23 mouse cellular contexts compared by ENCODE assay signal in genomic region chr13:10253049-10253448, GRCm38 (mm10).
DNase-seq lines count a peak whose midpoint lies in the region; ATAC-seq and TF ChIP-seq lines count a peak whose summit lies in the region.
"Had no signal": no experiment of that assay in that cellular context is flagged by ENCODE, and none has a peak within 500 bp of the region (broad histone marks: within the 10 kb centered on the region; RNA-seq: fewer than 3 reads in every experiment).

No protein-coding gene starts in this region.

- H3K9ac ChIP-seq in liver, embryonic 12.5 days = no peak overlapping the region
- no peak overlapping the region for H3K9ac ChIP-seq in liver, embryonic 11.5 days (ENCODE audit: low read depth, low read length)
- H3K9ac ChIP-seq in forebrain, postnatal 0 days = no peak overlapping the region
- no peak overlapping the region for H3K9ac ChIP-seq in intestine, postnatal 0 days (ENCODE audit: low read depth, low read length)
- H3K9ac ChIP-seq: forebrain, embryonic 12.5 days; limb, embryonic 15.5 days; midbrain, embryonic 13.5 days; neural tube, embryonic 13.5 days had no signal

- H3K27ac ChIP-seq in liver, embryonic 12.5 days = no peak overlapping the region
- H3K27ac ChIP-seq in liver, embryonic 11.5 days (ENCODE audit: low read depth, low read length) = no peak overlapping the region
- no peak overlapping the region for H3K27ac ChIP-seq in forebrain, postnatal 0 days (ENCODE audit: low read depth, low read length)
- H3K27ac ChIP-seq in intestine, postnatal 0 days (ENCODE audit: low read depth, low read length) = no peak overlapping the region
- H3K27ac ChIP-seq: embryonic facial prominence, embryonic 10.5 days; forebrain, embryonic 12.5 days; layer of hippocampus, adult 2 months; limb, embryonic 15.5 days; midbrain, embryonic 13.5 days; neural tube, embryonic 13.5 days had no signal

- no peaks in the 10 kb centered on the region for H3K27me3 ChIP-seq in liver, embryonic 12.5 days (replicated peaks)
- H3K27me3 ChIP-seq in liver, embryonic 11.5 days (replicated peaks; ENCODE audit: control insufficient read depth, insufficient read depth, low read length) = no peaks in the 10 kb centered on the region
- H3K27me3 ChIP-seq in forebrain, postnatal 0 days (ENCODE audit: insufficient read depth, low read length) = no peaks in the 10 kb centered on the region
- no peaks in the 10 kb centered on the region for H3K27me3 ChIP-seq in intestine, postnatal 0 days (replicated peaks; ENCODE audit: control insufficient read depth, insufficient read depth, low read length)
- H3K27me3 ChIP-seq: forebrain, embryonic 12.5 days; limb, embryonic 15.5 days; midbrain, embryonic 13.5 days; neural tube, embryonic 13.5 days; Patski had no signal

- H3K9me3 ChIP-seq in liver, embryonic 12.5 days (replicated peaks) = no peaks in the 10 kb centered on the region
- no peaks in the 10 kb centered on the region for H3K9me3 ChIP-seq in liver, embryonic 11.5 days (ENCODE audit: control insufficient read depth, low read length)
- H3K9me3 ChIP-seq in forebrain, postnatal 0 days (ENCODE audit: low read length) = no peaks in the 10 kb centered on the region
- H3K9me3 ChIP-seq in intestine, postnatal 0 days (ENCODE audit: control insufficient read depth) = no peaks in the 10 kb centered on the region
- H3K9me3 ChIP-seq: embryonic facial prominence, embryonic 10.5 days; forebrain, embryonic 12.5 days; limb, embryonic 15.5 days; midbrain, embryonic 13.5 days; neural tube, embryonic 13.5 days had no signal

- no peak for DNase-seq in liver, embryonic 11.5 days (ENCODE audit: low spot score)
- peak; percentile 5 to 13 for DNase-seq in B cell, adult 2 months
- DNase-seq in forebrain, postnatal 0 days = no peak
- DNase-seq: adrenal gland, postnatal 14 days; cerebellum, adult 11 months; cerebellum, postnatal 25 days; gastrocnemius, postnatal 25 days; kidney, adult 18-20 months; kidney, postnatal 10 days; lung, postnatal 4 days; thymus, postnatal 36 days had no signal

- no peak overlapping the region for H3K4me3 ChIP-seq in liver, embryonic 12.5 days
- no peak overlapping the region for H3K4me3 ChIP-seq in liver, embryonic 11.5 days (ENCODE audit: low read depth, low read length)
- no peak overlapping the region for H3K4me3 ChIP-seq in forebrain, postnatal 0 days (ENCODE audit: low read depth, low read length)
- H3K4me3 ChIP-seq in intestine, postnatal 0 days (ENCODE audit: low read depth, low read length) = no peak overlapping the region
- H3K4me3 ChIP-seq: embryonic facial prominence, embryonic 10.5 days; forebrain, embryonic 12.5 days; layer of hippocampus, adult 2 months; limb, embryonic 15.5 days; midbrain, embryonic 13.5 days; neural tube, embryonic 13.5 days had no signal

- 0 out of 2 replicates have a peak, but pooled peaks have one; percentile 15 for ATAC-seq in liver, embryonic 12.5 days
- ATAC-seq in liver, embryonic 11.5 days (replicated peaks; ENCODE audit: low FRiP score) = no peak
- ATAC-seq in common myeloid progenitor, adult 5-6 weeks (replicated peaks; ENCODE audit: low read depth, poor library complexity, severe bottlenecking) = peak; percentile 98
- ATAC-seq in monocyte, adult 5-6 weeks (replicated peaks; ENCODE audit: insufficient number of reproducible peaks, low FRiP score, low TSS enrichment, poor library complexity, severe bottlenecking) = peak; percentile 97
- ATAC-seq in forebrain, postnatal 0 days = no peak
- ATAC-seq in intestine, postnatal 0 days = no peak
- ATAC-seq: activated CD4-positive, CD25-positive, alpha-beta regulatory T cell, adult 4 months; midbrain, embryonic 13.5 days; Patski had no signal

- H3K36me3 ChIP-seq in liver, embryonic 12.5 days = no peaks in the 10 kb centered on the region
- H3K36me3 ChIP-seq in liver, embryonic 11.5 days (ENCODE audit: control insufficient read depth, insufficient read depth, low read length) = no peaks in the 10 kb centered on the region
- H3K36me3 ChIP-seq in forebrain, postnatal 0 days (ENCODE audit: insufficient read depth) = no peaks in the 10 kb centered on the region
- H3K36me3 ChIP-seq in intestine, postnatal 0 days (ENCODE audit: control insufficient read depth, insufficient read depth) = no peaks in the 10 kb centered on the region
- H3K36me3 ChIP-seq: embryonic facial prominence, embryonic 10.5 days; forebrain, embryonic 12.5 days; limb, embryonic 15.5 days; midbrain, embryonic 13.5 days; neural tube, embryonic 13.5 days had no signal

- no peaks in the 10 kb centered on the region for H3K4me1 ChIP-seq in liver, embryonic 12.5 days
- no peaks in the 10 kb centered on the region for H3K4me1 ChIP-seq in liver, embryonic 11.5 days (replicated peaks; ENCODE audit: control insufficient read depth, insufficient read depth, low read length)
- no peaks in the 10 kb centered on the region for H3K4me1 ChIP-seq in forebrain, postnatal 0 days (ENCODE audit: insufficient read depth)
- H3K4me1 ChIP-seq in intestine, postnatal 0 days (replicated peaks; ENCODE audit: control insufficient read depth, insufficient read depth, low read length) = no peaks in the 10 kb centered on the region
- H3K4me1 ChIP-seq: embryonic facial prominence, embryonic 10.5 days; forebrain, embryonic 12.5 days; limb, embryonic 15.5 days; midbrain, embryonic 13.5 days; neural tube, embryonic 13.5 days had no signal

- TF ChIP-seq CTCF in forebrain, postnatal 0 days (IDR thresholded peaks at IDR 0.05; ENCODE audit: low read depth) = no peak
- TF ChIP-seq CTCF in intestine, postnatal 0 days (IDR thresholded peaks at IDR 0.05; ENCODE audit: low read depth) = no peak

- H3K4me2 ChIP-seq in liver, embryonic 12.5 days = no peak overlapping the region
- no peak overlapping the region for H3K4me2 ChIP-seq in liver, embryonic 11.5 days
- H3K4me2 ChIP-seq in forebrain, postnatal 0 days (ENCODE audit: low read depth) = no peak overlapping the region
- no peak overlapping the region for H3K4me2 ChIP-seq in intestine, postnatal 0 days (replicated peaks; ENCODE audit: low read depth)
- H3K4me2 ChIP-seq: forebrain, embryonic 12.5 days; limb, embryonic 15.5 days; midbrain, embryonic 13.5 days; neural tube, embryonic 13.5 days had no signal

Comparison
In these comparisons a context has a peak if more than half of its experiments do, and no peak if none do; other contexts are left out.
1. ATAC-seq: peak in liver, embryonic 12.5 days (single experiment), common myeloid progenitor, adult 5-6 weeks (single experiment) and monocyte, adult 5-6 weeks (single experiment); none in liver, embryonic 11.5 days (single experiment), forebrain, postnatal 0 days (single experiment) and intestine, postnatal 0 days (single experiment).
2. DNase-seq: peak in B cell, adult 2 months (2 of 2); none in liver, embryonic 11.5 days (single experiment) and forebrain, postnatal 0 days (single experiment).